Mouse (Mus musculus) limb, embryonic 11.5 days (tissue): ENCODE data around the gene Shq1. TPM values are rescaled to one million over a fixed set of nuclear protein-coding genes. Genes with fewer than 3 reads are reported as not detected.

Experiments used
- ATAC-seq: fragments of 200-750 bp; cut with Nextera tagmentation; 2 replicates; pipeline ENCODE4 v1.8.0; 2017; ENCODE audit warnings: low read depth; ENCODE audit not compliant: insufficient number of reproducible peaks, low FRiP score, low TSS enrichment
- DNase-seq: peaks from one replicate; pipeline ENCODE4 v3.0.0-alpha.2; 2015; ENCODE audit warnings: low spot score
- H3K27ac ChIP-seq: fragments of 300-500 bp; sonication (generic); replicated peaks from 2 replicates; pipeline ENCODE4 v1.5.1; 2014; ENCODE audit warnings: low read depth, mild to moderate bottlenecking, low read length
- H3K27me3 ChIP-seq: fragments of 300-500 bp; sonication (generic); 2 replicates; pipeline ENCODE4 v1.6.1; 2014; ENCODE audit warnings: mild to moderate bottlenecking, low read length, mixed read lengths; ENCODE audit not compliant: control insufficient read depth, insufficient read depth
- H3K36me3 ChIP-seq: fragments of 300-500 bp; sonication (generic); 2 replicates; pipeline ENCODE4 v1.6.1; 2014; ENCODE audit warnings: mild to moderate bottlenecking, low read length, moderate library complexity, mixed read lengths; ENCODE audit not compliant: control insufficient read depth, insufficient read depth
- H3K4me1 ChIP-seq: fragments of 300-500 bp; sonication (generic); 2 replicates; pipeline ENCODE4 v1.6.1; 2014; ENCODE audit warnings: low read length, mixed read lengths; ENCODE audit not compliant: control insufficient read depth, insufficient read depth
- H3K4me2 ChIP-seq: fragments of 300-500 bp; sonication (generic); 2 replicates; pipeline ENCODE4 v1.6.1; 2014; ENCODE audit warnings: low read depth, mild to moderate bottlenecking, moderate library complexity; ENCODE audit not compliant: severe bottlenecking
- H3K4me3 ChIP-seq: fragments of 300-500 bp; sonication (generic); 2 replicates; pipeline ENCODE4 v1.5.1; 2014; ENCODE audit warnings: low read depth, low read length
- H3K9ac ChIP-seq: fragments of 300-500 bp; sonication (generic); 2 replicates; pipeline ENCODE4 v1.6.1; 2014; ENCODE audit warnings: mild to moderate bottlenecking, low read length
- H3K9me3 ChIP-seq: fragments of 300-500 bp; sonication (generic); 2 replicates; pipeline ENCODE4 v1.6.1; 2016; ENCODE audit warnings: low read length; ENCODE audit not compliant: control insufficient read depth
- WGBS: fragments of 180-500 bp; shearing (Covaris S2); extraction: QIAGEN DNeasy Blood & Tissue Kit; methylation state at CpG from one replicate; pipeline ENCODE4 v1.1.7; 2014; 5-methylcytosine and 5-hydroxymethylcytosine counted together
- polyA plus RNA-seq: library from polyadenylated mRNA; unstranded; fragments of >200 nt; fragmentation: Nextera tagmentation; extraction: Ambion mirVana; gene quantifications from 2 replicates; pipeline ENCODE4 v1.2.1, GENCODE M21; 2014

Shq1 gene
- polyA plus RNA-seq, 1 experiment from 2014 or later = 20.3 TPM

GRCm38 (mm10) chr6:100520558-100521099 lies 150.3 kb downstream of the Shq1 start:
- 74% methylated on average over 5 of the region's 5 CpGs for WGBS
- no peak overlapping the region for H3K9ac ChIP-seq
- no peak overlapping the region for H3K27ac ChIP-seq
- ATAC-seq (no peak), DNase-seq (no peak)
- no peaks in the 10 kb centered on the region for H3K36me3 ChIP-seq
- peaks cover 5% of the 10 kb centered on the region; the same call in 1 of the 2 replicates for H3K27me3 ChIP-seq
- H3K4me1 ChIP-seq = peaks cover 10% of the 10 kb centered on the region
- H3K9me3 ChIP-seq = no peaks in the 10 kb centered on the region
- no peak overlapping the region for H3K4me2 ChIP-seq
- H3K4me3 ChIP-seq = no peak overlapping the region

- 60% methylated on average over 12 of the region's 12 CpGs for WGBS
- DNase-seq (no peak), ATAC-seq (no peak)
- Histone ChIP-seq H3K27ac (no peak overlapping the region), H3K27me3 (peaks cover 5% of the 10 kb centered on the region; the same call in 1 of the 2 replicates), H3K4me2 (no peak overlapping the region), H3K4me3 (no peak overlapping the region), H3K4me1 (peaks cover 10% of the 10 kb centered on the region), H3K9me3 (no peaks in the 10 kb centered on the region), H3K9ac (no peak overlapping the region), H3K36me3 (no peaks in the 10 kb centered on the region)
Observed at GRCm38 (mm10) chr6:100519837-100520236, 151.1 kb downstream of the Shq1 start.

Other genes with a start within 250 kb of the Shq1 start
- gene Gxylt2, start 33.6 kb upstream of the Shq1 start, polyA plus RNA-seq = 5.2 and 6.1 TPM in 2 replicates
- gene Ppp4r2, start 162.5 kb upstream of the Shq1 start, polyA plus RNA-seq = 38.0 and 41.6 TPM in 2 replicates